Mouse (Mus musculus) hindbrain, embryonic 12.5 days (tissue): ENCODE results near the gene Prkg1. TPM values are rescaled to one million over a fixed set of nuclear protein-coding genes. Genes with fewer than 3 reads are reported as not detected.

Experiments
- ATAC-seq: fragments of 200-750 bp; cut with Nextera tagmentation; 2 replicates; pipeline ENCODE4 v1.8.0; 2017; ENCODE audit warnings: moderate TSS enrichment; ENCODE audit not compliant: low FRiP score
- H3K27ac ChIP-seq: fragments of 300-500 bp; sonication (generic); 2 replicates; pipeline ENCODE4 v1.5.1; 2016; ENCODE audit warnings: mild to moderate bottlenecking
- H3K27me3 ChIP-seq: fragments of 300-500 bp; sonication (generic); 2 replicates; pipeline ENCODE4 v1.6.1; 2016; ENCODE audit warnings: mild to moderate bottlenecking
- H3K36me3 ChIP-seq: fragments of 300-500 bp; sonication (generic); 2 replicates; pipeline ENCODE4 v1.6.1; 2016; ENCODE audit warnings: mild to moderate bottlenecking
- H3K4me1 ChIP-seq: fragments of 300-500 bp; sonication (generic); 2 replicates; pipeline ENCODE4 v1.6.1; 2016
- H3K4me2 ChIP-seq: fragments of 300-500 bp; sonication (generic); replicated peaks from 2 replicates; pipeline ENCODE4 v1.6.1; 2016; ENCODE audit warnings: mild to moderate bottlenecking
- H3K4me3 ChIP-seq: fragments of 300-500 bp; sonication (generic); 2 replicates; pipeline ENCODE4 v1.5.1; 2016; ENCODE audit warnings: mild to moderate bottlenecking
- H3K9ac ChIP-seq: fragments of 300-500 bp; sonication (generic); 2 replicates; pipeline ENCODE4 v1.6.1; 2016; ENCODE audit warnings: mild to moderate bottlenecking, moderate library complexity
- H3K9me3 ChIP-seq: fragments of 300-500 bp; sonication (generic); replicated peaks from 2 replicates; pipeline ENCODE4 v1.6.1; 2016; ENCODE audit warnings: mild to moderate bottlenecking
- WGBS: fragments of 180-500 bp; shearing (Covaris S2); methylation state at CpG from one replicate; pipeline ENCODE4 v1.1.7; 2016; 5-methylcytosine and 5-hydroxymethylcytosine counted together
- polyA plus RNA-seq: library from polyadenylated mRNA; unstranded; fragments of >200 nt; fragmentation: Nextera tagmentation; extraction: Ambion mirVana; gene quantifications from 2 replicates; pipeline ENCODE4 v1.2.1, GENCODE M21; 2016

Prkg1 gene
- polyA plus RNA-seq, 1 experiment from 2014 or later = 9.2 TPM

DNA sequence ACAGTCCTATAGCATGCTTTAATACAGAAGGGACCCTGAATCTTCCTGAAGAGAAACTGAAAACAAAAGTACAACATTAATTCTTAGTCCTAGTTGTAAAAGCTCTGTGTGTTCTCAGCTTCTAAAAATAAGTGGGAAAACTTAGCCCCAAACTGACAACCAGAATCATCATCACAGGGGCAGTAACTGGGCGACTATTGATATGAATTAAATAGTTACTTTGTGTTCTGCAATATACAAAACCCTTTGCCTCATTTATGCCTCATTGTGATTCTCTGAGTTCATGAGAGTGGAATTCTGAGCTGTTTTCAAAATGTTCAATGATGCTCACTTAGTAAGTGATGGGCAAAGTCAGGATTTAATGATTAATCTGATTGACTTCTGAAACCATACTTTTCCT, 170.8 kb downstream of the Prkg1 start:
- H3K27me3 ChIP-seq = no peaks in the 10 kb centered on the region
- H3K4me2 ChIP-seq = no peak overlapping the region
- no peak overlapping the region for H3K4me3 ChIP-seq
- ATAC-seq = no peak
- H3K9me3 ChIP-seq = no peaks in the 10 kb centered on the region
- H3K36me3 ChIP-seq = no peaks in the 10 kb centered on the region
- H3K9ac ChIP-seq = no peak overlapping the region
- WGBS = 69% methylated on average over 1 of the region's 1 CpGs
- no peak overlapping the region for H3K27ac ChIP-seq
- H3K4me1 ChIP-seq = no peaks in the 10 kb centered on the region

DNA sequence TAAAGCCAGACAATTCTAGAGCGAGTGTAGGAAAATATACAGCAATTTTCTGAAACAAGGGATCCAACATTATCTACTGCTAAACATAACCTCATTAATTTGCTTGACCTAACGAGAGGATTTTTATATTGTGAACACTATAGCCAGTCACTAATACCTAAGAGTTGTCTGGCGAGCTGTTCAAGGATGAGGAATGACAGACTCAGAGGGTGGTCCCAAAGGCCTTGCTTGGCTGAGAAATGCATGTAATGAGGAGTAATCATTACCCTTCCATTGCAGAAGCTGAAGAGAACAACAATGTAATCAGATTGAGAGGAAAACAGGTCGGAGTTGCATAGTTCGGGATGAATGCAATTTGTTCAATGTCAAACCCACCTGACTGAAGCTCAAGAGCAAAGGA, 174.1 kb downstream of the Prkg1 start:
- WGBS = 86% methylated on average over 5 of the region's 5 CpGs

GRCm38 (mm10) chr19:31577092-31577491, 187.7 kb downstream of the Prkg1 start:
- Histone ChIP-seq H3K4me1 (no peaks in the 10 kb centered on the region), H3K9me3 (no peaks in the 10 kb centered on the region), H3K4me2 (no peak overlapping the region), H3K27ac (no peak overlapping the region), H3K9ac (no peak overlapping the region), H3K4me3 (no peak overlapping the region), H3K27me3 (no peaks in the 10 kb centered on the region), H3K36me3 (no peaks in the 10 kb centered on the region)
- 43% methylated on average over 4 of the region's 4 CpGs for WGBS
- no peak for ATAC-seq

More for the DNA sequence above, 174.1 kb downstream of the Prkg1 start:
- H3K9ac ChIP-seq = no peak overlapping the region
- H3K4me3 ChIP-seq = no peak overlapping the region
- H3K4me2 ChIP-seq = no peak overlapping the region
- no peak overlapping the region for H3K27ac ChIP-seq
- ATAC-seq = no peak
- no peaks in the 10 kb centered on the region for H3K36me3 ChIP-seq
- H3K4me1 ChIP-seq = no peaks in the 10 kb centered on the region
- H3K27me3 ChIP-seq = no peaks in the 10 kb centered on the region
- H3K9me3 ChIP-seq = no peaks in the 10 kb centered on the region

DNA sequence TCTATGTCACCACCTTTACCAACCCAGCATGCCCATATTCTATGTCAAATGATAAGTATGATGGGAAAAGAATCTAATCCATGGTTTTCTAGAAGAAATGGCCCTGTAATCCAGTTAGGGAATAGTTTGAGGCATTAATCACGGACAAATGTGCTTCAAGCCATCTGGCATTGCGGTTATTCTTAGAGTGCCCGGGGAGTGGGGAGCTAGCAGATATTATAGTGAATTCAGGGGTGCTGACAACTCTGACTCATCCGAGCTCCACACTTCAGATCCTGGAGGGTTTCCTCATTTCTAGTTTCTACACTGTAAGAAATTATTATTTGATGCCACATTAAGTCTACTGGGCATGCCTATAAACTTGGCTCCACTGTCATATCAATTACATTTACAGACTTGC, 200.5 kb downstream of the Prkg1 start:
- Histone ChIP-seq H3K27ac (no peak overlapping the region), H3K9ac (no peak overlapping the region), H3K9me3 (no peaks in the 10 kb centered on the region), H3K4me2 (no peak overlapping the region), H3K36me3 (no peaks in the 10 kb centered on the region), H3K4me1 (no peaks in the 10 kb centered on the region), H3K27me3 (no peaks in the 10 kb centered on the region), H3K4me3 (no peak overlapping the region)
- WGBS = 84% methylated on average over 4 of the region's 4 CpGs
- ATAC-seq = no peak

DNA sequence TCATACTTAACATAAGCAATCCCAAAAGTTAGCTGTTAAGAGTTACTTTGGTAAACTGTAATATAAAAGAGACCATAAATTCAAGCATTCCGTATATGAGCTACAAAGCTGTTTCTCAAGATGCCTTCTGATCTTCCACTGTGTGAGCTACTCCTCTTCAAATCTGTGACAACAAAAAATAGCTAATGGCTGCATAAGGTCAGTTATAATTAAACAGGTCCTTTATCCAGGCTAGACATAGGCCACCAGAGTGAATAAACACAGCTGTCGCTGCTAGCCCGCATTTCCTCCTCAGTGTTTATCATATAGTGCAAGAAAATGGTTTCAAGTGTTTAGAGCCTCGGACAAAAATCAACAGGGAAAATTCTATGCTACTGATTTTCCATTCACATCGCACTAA, 218.8 kb downstream of the Prkg1 start:
- ATAC-seq = no peak
- WGBS = 85% methylated on average over 5 of the region's 5 CpGs

GRCm38 (mm10) chr19:31531249-31531740, 233.5 kb downstream of the Prkg1 start:
- Histone ChIP-seq H3K9ac (no peak overlapping the region), H3K4me2 (no peak overlapping the region), H3K27me3 (no peaks in the 10 kb centered on the region), H3K36me3 (no peaks in the 10 kb centered on the region), H3K9me3 (no peaks in the 10 kb centered on the region), H3K4me3 (no peak overlapping the region), H3K4me1 (peaks cover 6% of the 10 kb centered on the region; the same call in 1 of the 2 replicates), H3K27ac (no peak overlapping the region)
- 53% methylated on average over 7 of the region's 7 CpGs for WGBS
- ATAC-seq = no peak

More for the DNA sequence above, 218.8 kb downstream of the Prkg1 start:
- H3K9ac ChIP-seq = no peak overlapping the region
- no peaks in the 10 kb centered on the region for H3K27me3 ChIP-seq
- no peak overlapping the region for H3K4me2 ChIP-seq
- no peak overlapping the region for H3K4me3 ChIP-seq
- H3K27ac ChIP-seq = no peak overlapping the region
- H3K36me3 ChIP-seq = no peaks in the 10 kb centered on the region
- H3K4me1 ChIP-seq = no peaks in the 10 kb centered on the region
- H3K9me3 ChIP-seq = no peaks in the 10 kb centered on the region

DNA sequence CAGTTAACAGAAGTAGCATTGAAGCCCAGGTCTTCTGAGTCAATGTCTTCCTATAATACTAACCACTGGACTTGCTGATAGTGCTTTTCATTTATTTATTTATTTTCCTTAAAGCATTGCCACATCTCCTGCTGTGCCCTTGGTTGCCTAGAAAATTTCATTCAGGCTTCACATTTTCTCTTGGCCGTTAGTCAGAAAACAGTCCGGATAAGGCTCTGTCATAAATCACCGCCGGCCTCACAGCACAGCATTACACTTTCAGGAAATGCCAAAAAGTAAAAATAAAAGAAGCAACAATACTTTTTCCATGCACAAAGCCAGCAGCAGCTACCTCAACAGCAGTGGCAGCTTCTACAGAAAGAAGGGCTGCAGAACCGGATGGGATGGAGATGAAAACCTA, 234.2 kb downstream of the Prkg1 start:
- no peak for ATAC-seq
- peaks cover 6% of the 10 kb centered on the region; the same call in 1 of the 2 replicates for H3K4me1 ChIP-seq
- H3K27me3 ChIP-seq = no peaks in the 10 kb centered on the region
- no peaks in the 10 kb centered on the region for H3K36me3 ChIP-seq
- 48% methylated on average over 5 of the region's 5 CpGs for WGBS
- no peak overlapping the region for H3K27ac ChIP-seq
- H3K4me3 ChIP-seq = no peak overlapping the region
- H3K9ac ChIP-seq = no peak overlapping the region
- no peaks in the 10 kb centered on the region for H3K9me3 ChIP-seq
- H3K4me2 ChIP-seq = no peak overlapping the region

DNA sequence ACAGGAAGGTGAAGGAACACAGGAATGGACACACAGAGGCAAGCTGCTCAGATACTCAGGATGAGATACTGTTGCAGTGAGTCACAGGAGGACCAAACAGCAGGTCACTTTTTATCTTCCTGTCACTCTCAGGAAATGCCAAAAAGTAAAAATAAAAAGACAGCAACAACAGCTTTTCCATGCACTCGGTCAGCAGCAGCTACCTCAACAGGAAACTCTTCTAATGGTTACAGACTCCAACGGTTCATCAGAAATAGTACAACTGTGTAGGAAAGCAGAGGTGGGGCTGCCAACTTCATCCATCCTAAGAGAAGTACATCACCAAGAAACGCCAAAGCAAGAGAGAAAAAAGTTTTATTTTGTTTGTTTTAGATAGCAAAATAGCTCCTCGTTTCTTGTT, 234.9 kb downstream of the Prkg1 start:
- Histone ChIP-seq H3K4me2 (no peak overlapping the region), H3K27ac (no peak overlapping the region), H3K36me3 (no peaks in the 10 kb centered on the region), H3K27me3 (no peaks in the 10 kb centered on the region), H3K4me3 (no peak overlapping the region), H3K9me3 (no peaks in the 10 kb centered on the region), H3K9ac (no peak overlapping the region), H3K4me1 (peaks cover 6% of the 10 kb centered on the region; the same call in 1 of the 2 replicates)
- 72% methylated on average over 4 of the region's 4 CpGs for WGBS
- no peak for ATAC-seq

GRCm38 (mm10) chr19:31514490-31514889, 250.3 kb downstream of the Prkg1 start:
- no peaks in the 10 kb centered on the region for H3K4me1 ChIP-seq
- no peak overlapping the region for H3K9ac ChIP-seq
- 81% methylated on average over 2 of the region's 2 CpGs for WGBS
- ATAC-seq = no peak
- no peaks in the 10 kb centered on the region for H3K36me3 ChIP-seq
- no peak overlapping the region for H3K27ac ChIP-seq
- H3K27me3 ChIP-seq = no peaks in the 10 kb centered on the region
- H3K9me3 ChIP-seq = no peaks in the 10 kb centered on the region
- no peak overlapping the region for H3K4me3 ChIP-seq
- H3K4me2 ChIP-seq = no peak overlapping the region

DNA sequence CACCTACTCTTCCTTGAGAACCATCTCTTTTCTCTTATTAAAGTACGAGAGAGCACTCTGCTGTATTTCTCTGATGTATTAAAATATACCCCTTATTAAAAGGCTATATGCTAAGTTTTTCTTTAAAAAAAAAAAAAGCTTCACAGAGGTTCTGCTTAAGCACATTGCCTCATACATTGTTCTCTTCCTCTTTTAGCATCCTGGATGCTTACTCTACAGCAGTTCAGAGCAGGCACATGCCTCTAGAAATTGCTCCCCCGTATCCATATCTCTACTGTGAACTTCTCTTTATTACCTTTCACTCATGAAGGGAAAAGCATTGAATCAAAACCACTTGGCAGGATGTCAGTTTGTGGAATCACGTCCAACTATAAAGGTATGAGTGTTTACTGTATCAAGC, 257.0 kb downstream of the Prkg1 start:
- H3K27me3 ChIP-seq = no peaks in the 10 kb centered on the region
- H3K9me3 ChIP-seq = no peaks in the 10 kb centered on the region
- no peak overlapping the region for H3K4me3 ChIP-seq
- ATAC-seq = no peak
- H3K27ac ChIP-seq = no peak overlapping the region
- WGBS = 84% methylated on average over 3 of the region's 3 CpGs
- H3K4me1 ChIP-seq = no peaks in the 10 kb centered on the region
- H3K4me2 ChIP-seq = no peak overlapping the region
- H3K9ac ChIP-seq = no peak overlapping the region
- H3K36me3 ChIP-seq = no peaks in the 10 kb centered on the region

DNA sequence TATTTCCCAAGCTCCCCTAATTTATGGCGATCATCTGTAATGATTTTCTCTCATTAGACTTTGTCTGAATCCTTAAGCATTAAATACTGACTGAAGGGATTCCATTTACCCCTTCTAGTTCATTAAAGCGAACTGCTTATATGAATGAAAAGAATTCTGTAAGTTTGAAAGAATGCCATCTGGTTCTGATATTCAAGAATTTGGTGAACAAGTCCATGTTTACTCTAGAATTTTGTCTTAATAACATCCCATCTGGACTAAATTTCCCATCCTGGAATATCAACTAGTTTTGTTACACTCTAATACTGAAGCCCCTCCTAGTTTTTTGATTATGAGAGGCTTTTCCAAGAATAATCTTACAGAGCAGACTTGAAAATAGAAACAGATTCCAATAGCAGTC, 258.5 kb downstream of the Prkg1 start:
- Histone ChIP-seq H3K4me3 (no peak overlapping the region), H3K36me3 (no peaks in the 10 kb centered on the region), H3K4me1 (no peaks in the 10 kb centered on the region), H3K9ac (no peak overlapping the region), H3K4me2 (no peak overlapping the region), H3K27me3 (no peaks in the 10 kb centered on the region), H3K9me3 (no peaks in the 10 kb centered on the region), H3K27ac (no peak overlapping the region)
- no peak for ATAC-seq
- WGBS = 80% methylated on average over 2 of the region's 2 CpGs

- Histone ChIP-seq H3K4me2 (no peak overlapping the region), H3K36me3 (no peaks in the 10 kb centered on the region), H3K27ac (no peak overlapping the region), H3K9me3 (no peaks in the 10 kb centered on the region), H3K27me3 (no peaks in the 10 kb centered on the region), H3K4me1 (no peaks in the 10 kb centered on the region), H3K4me3 (no peak overlapping the region), H3K9ac (no peak overlapping the region)
- ATAC-seq = no peak
- WGBS = 95% methylated on average over 2 of the region's 2 CpGs
Observed at GRCm38 (mm10) chr19:31505041-31505440, 259.8 kb downstream of the Prkg1 start.

DNA sequence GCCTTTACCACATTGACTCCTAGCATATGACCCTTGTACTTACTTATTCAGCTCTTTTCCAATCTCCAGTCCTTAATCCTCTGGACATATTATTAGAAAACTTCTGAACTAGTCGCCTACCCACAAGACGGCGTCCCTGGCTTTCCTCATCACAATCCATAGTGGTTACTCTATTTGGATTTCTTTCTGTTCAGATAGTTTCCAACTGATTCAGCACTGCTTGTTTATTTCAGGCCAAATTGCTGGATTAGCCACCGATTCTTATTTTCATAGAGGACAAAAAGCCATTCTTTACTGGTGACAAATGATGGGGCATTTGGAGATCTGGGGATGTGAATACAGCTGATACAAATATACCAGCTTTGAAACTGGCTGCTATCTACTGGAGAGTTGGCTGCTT, 267.4 kb downstream of the Prkg1 start:
- Histone ChIP-seq H3K36me3 (no peaks in the 10 kb centered on the region), H3K4me2 (no peak overlapping the region), H3K4me3 (no peak overlapping the region), H3K27ac (no peak overlapping the region), H3K9ac (no peak overlapping the region), H3K4me1 (no peaks in the 10 kb centered on the region), H3K27me3 (no peaks in the 10 kb centered on the region), H3K9me3 (no peaks in the 10 kb centered on the region)
- ATAC-seq = no peak
- 88% methylated on average over 4 of the region's 4 CpGs for WGBS
